Mouse (Mus musculus) ES-Bruce4 (cell line): Measurements from ENCODE around the gene Pum3. TPM values are rescaled to one million over a fixed set of nuclear protein-coding genes. Genes with fewer than 3 reads are reported as not detected.

Experiments used
- H3K27ac ChIP-seq: 2 replicates; pipeline ENCODE4 v1.5.1; 2012; ENCODE audit warnings: low read length, inconsistent platforms; ENCODE audit not compliant: insufficient read depth
- H3K27me3 ChIP-seq: 2 replicates; pipeline ENCODE4 v1.6.1; 2012; ENCODE audit warnings: mild to moderate bottlenecking, low read length, inconsistent platforms; ENCODE audit not compliant: control insufficient read depth, poor library complexity, insufficient read depth, severe bottlenecking
- H3K36me3 ChIP-seq: 2 replicates; pipeline ENCODE4 v1.6.1; 2012; ENCODE audit warnings: inconsistent platforms, mild to moderate bottlenecking, low read length, moderate library complexity; ENCODE audit not compliant: control insufficient read depth, poor library complexity, insufficient read depth, severe bottlenecking
- H3K4me1 ChIP-seq: one replicate; pipeline ENCODE4 v1.8.1; 2011; ENCODE audit warnings: low read length; ENCODE audit not compliant: control insufficient read depth, insufficient read depth
- H3K4me3 ChIP-seq: 2 replicates; pipeline ENCODE4 v1.5.1; 2011; ENCODE audit warnings: low read depth, mild to moderate bottlenecking, low read length
- H3K9ac ChIP-seq: 2 replicates; pipeline ENCODE4 v1.6.1; 2012; ENCODE audit warnings: low read depth, mild to moderate bottlenecking, inconsistent platforms; ENCODE audit not compliant: poor library complexity, severe bottlenecking
- H3K9me3 ChIP-seq: replicated peaks from 2 replicates; pipeline ENCODE4 v1.6.1; 2012; ENCODE audit warnings: mild to moderate bottlenecking, low read length, inconsistent platforms; ENCODE audit not compliant: control insufficient read depth, poor library complexity, insufficient read depth, severe bottlenecking
- CTCF ChIP-seq: IDR thresholded peaks from one replicate; pipeline ENCODE4 v1.8.1; 2011; ENCODE audit warnings: low read depth, low read length
- EP300 ChIP-seq: IDR thresholded peaks from 2 replicates; pipeline ENCODE4 v1.6.1; 2011; ENCODE audit warnings: low read depth, low read length; ENCODE audit not compliant: insufficient read depth
- POLR2A ChIP-seq: IDR thresholded peaks from one replicate; pipeline ENCODE4 v1.8.1; 2011; ENCODE audit warnings: low read length; ENCODE audit not compliant: insufficient read depth
- polyA plus RNA-seq: library from polyadenylated mRNA; stranded (reverse); fragments of >200 nt; gene quantifications from 2 replicates; pipeline ENCODE4 v1.2.4, GENCODE M21; 2011; ENCODE audit warnings: low read depth; ENCODE audit not compliant: missing spikeins, insufficient read depth, insufficient read length

The Pum3 gene
- polyA plus RNA-seq: 178 and 201 TPM in 2 replicates

DNA sequence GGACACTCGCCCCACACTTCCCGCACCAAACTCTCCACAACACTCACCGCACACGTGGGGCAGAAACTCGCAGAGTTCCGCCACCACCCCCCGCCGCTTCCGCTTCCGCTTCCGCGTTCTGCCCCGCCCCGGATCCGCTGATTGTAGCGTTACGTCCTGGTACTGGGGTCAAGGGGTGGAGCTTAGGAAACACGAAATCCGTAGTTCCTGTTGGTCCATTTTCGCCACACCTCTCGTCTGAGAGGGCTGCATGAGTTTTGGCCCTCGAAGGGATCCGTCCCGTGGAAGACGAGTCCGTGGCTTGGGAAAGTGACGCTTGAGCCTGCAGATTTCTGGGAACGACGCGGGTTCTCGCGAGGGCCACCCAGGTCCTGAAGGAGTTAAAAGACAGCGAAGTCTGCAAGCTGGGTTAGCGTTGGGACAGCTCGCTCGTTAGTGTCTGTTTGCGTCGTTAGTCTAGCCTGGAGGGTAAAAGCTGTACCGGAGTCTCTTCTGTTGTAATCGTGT, at the start of gene Pum3:
Gene Pum3, minus strand, starts transcription at position 81 of the 507 bp plus-strand sequence.
- peak within 1 kb of the TSS; percentile 45; the same call in 1 of the 2 replicates for H3K27ac ChIP-seq
- H3K36me3 ChIP-seq: peaks cover 21% of the 10 kb centered on the region
- peak within 1 kb of the TSS; percentile 99 for H3K4me3 ChIP-seq
- no peaks in the 10 kb centered on the region for H3K4me1 ChIP-seq
- peak; percentile 52 for TF ChIP-seq POLR2A
- TF ChIP-seq EP300: no peak
- peak within 1 kb of the TSS; percentile 81 for H3K9ac ChIP-seq
- no peaks in the 10 kb centered on the region for H3K27me3 ChIP-seq
- no peaks in the 10 kb centered on the region for H3K9me3 ChIP-seq

- Histone ChIP-seq H3K4me3 (no peak overlapping the region), H3K4me1 (no peaks in the 10 kb centered on the region), H3K36me3 (no peaks in the 10 kb centered on the region), H3K27ac (no peak overlapping the region), H3K27me3 (no peaks in the 10 kb centered on the region), H3K9ac (no peak overlapping the region), H3K9me3 (no peaks in the 10 kb centered on the region)
- TF ChIP-seq POLR2A (no peak), EP300 (no peak), CTCF (no peak)
These were observed 37.1 kb upstream of the Pum3 start for GRCm38 (mm10) chr19:27466691-27467090.

- H3K9ac ChIP-seq: no peak overlapping the region
- H3K4me3 ChIP-seq: no peak overlapping the region
These were observed 33.0 kb upstream of the Pum3 start for GRCm38 (mm10) chr19:27462656-27463055.

DNA sequence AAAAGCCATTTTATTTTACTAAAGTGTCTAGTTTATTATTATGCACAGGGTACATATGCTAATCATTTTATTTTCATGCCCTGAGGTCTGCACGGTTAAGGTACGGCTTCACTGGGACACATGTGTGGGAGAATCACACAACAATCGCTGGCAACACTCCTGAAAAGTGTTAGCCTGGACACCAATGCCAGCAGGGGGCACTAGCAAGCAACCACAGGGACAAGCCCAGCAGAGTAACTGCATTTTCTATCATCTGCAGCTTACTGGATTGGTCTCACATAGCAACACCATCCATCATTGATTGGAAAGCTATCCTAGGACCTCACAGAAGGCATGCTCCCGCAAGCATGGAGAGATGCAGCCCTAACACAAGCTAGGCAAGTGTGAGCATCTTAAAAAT, 20.8 kb upstream of the Pum3 start:
- no peak overlapping the region for H3K4me3 ChIP-seq
- H3K9ac ChIP-seq: no peak overlapping the region
- H3K27me3 ChIP-seq: no peaks in the 10 kb centered on the region; the same call in 1 of the 2 replicates
- no peaks in the 10 kb centered on the region for H3K4me1 ChIP-seq
- TF ChIP-seq POLR2A: no peak
- TF ChIP-seq CTCF: peak; percentile 87
- no peaks in the 10 kb centered on the region for H3K36me3 ChIP-seq
- H3K27ac ChIP-seq: no peak overlapping the region
- no peaks in the 10 kb centered on the region for H3K9me3 ChIP-seq

More at GRCm38 (mm10) chr19:27462656-27463055, 33.0 kb upstream of the Pum3 start:
- no peak for TF ChIP-seq EP300
- TF ChIP-seq POLR2A: no peak
- no peak for TF ChIP-seq CTCF
- H3K4me1 ChIP-seq: no peaks in the 10 kb centered on the region
- no peak overlapping the region for H3K27ac ChIP-seq
- H3K36me3 ChIP-seq: no peaks in the 10 kb centered on the region
- no peaks in the 10 kb centered on the region for H3K27me3 ChIP-seq
- no peaks in the 10 kb centered on the region for H3K9me3 ChIP-seq

DNA sequence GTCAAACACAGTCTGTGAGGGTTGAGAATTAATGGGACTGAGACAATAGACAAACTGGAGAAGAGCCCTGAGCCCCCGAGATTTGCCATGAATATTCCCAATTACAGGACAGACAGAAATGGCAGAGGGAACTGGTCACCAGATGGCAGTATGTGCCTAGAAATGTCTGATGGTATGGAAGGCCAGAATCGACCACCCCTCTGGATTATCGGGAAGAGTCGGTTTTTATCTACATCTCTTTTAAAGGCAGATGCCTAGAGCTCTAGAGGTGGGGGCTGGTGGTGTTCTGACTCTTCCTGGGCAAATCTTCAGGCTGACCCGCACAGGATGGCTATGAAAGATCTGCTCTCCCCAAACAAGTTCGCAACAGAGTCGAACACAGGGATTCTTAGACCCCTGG, 17.9 kb upstream of the Pum3 start:
- H3K9ac ChIP-seq: no peak overlapping the region
- no peaks in the 10 kb centered on the region for H3K36me3 ChIP-seq
- H3K4me3 ChIP-seq: no peak overlapping the region
- H3K27me3 ChIP-seq: no peaks in the 10 kb centered on the region
- TF ChIP-seq CTCF (peak; percentile 24), EP300 (no peak), POLR2A (no peak)
- H3K9me3 ChIP-seq: no peaks in the 10 kb centered on the region
- no peak overlapping the region for H3K27ac ChIP-seq
- no peaks in the 10 kb centered on the region for H3K4me1 ChIP-seq

DNA sequence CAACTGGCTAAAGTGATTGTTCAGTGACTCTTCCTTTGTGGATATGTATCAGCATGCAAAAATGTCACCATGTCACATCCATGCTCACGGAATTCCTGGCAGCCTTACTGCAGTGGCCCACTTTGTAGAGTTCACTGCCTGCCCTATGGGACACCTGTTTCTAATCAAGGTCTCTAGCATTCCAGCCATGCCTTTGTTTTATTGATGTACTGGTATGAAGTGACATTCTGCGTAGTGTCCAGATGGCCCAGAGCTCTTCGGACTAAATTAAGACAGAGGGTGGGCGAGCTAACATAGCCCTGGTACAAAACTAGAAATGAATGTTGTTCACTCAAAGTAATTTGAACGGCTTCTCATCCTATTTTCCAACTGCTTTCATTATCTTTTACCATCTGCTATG, 11.5 kb upstream of the Pum3 start:
- no peaks in the 10 kb centered on the region; the same call in 1 of the 2 replicates for H3K27me3 ChIP-seq
- no peaks in the 10 kb centered on the region for H3K9me3 ChIP-seq
- H3K4me1 ChIP-seq: no peaks in the 10 kb centered on the region
- H3K9ac ChIP-seq: no peak overlapping the region
- H3K27ac ChIP-seq: no peak overlapping the region
- TF ChIP-seq CTCF (no peak), EP300 (no peak), POLR2A (no peak)
- H3K4me3 ChIP-seq: no peak overlapping the region
- no peaks in the 10 kb centered on the region for H3K36me3 ChIP-seq
